Mouse (Mus musculus) MEL (cell line): Measurements from ENCODE around the gene Synpr. TPM values are rescaled to one million over a fixed set of nuclear protein-coding genes. Genes with fewer than 3 reads are reported as not detected.

Experiments used
- DNase-seq: peaks from one replicate; pipeline ENCODE4 v3.0.0; 2011; ENCODE audit warnings: low read depth, low spot score
- H3K27ac ChIP-seq: 2 replicates; pipeline ENCODE4 v1.5.1; 2012; ENCODE audit warnings: low read depth, mild to moderate bottlenecking, control low read depth, low read length, moderate library complexity; ENCODE audit not compliant: control insufficient read depth
- H3K27me3 ChIP-seq, 2 experiments: fragments of 150-350 bp in 1 of 2; sonication (generic) in 1 of 2; 2 replicates each; pipeline ENCODE4 v1.6.1; 2012; ENCODE audit warnings: low read length in 2 of 2, mild to moderate bottlenecking in 2 of 2, improper control_type of control experiment in 1 of 2, moderate library complexity in 1 of 2; ENCODE audit not compliant: insufficient read depth in 2 of 2, control insufficient read depth in 1 of 2
- H3K36me3 ChIP-seq, 2 experiments: 2 replicates each; pipeline ENCODE4 v1.6.1; 2012 to 2014; ENCODE audit warnings: low read length in 2 of 2, improper control_type of control experiment in 1 of 2, inconsistent platforms in 1 of 2, mild to moderate bottlenecking in 1 of 2; ENCODE audit not compliant: insufficient read depth in 2 of 2, control insufficient read depth in 1 of 2
- H3K4me1 ChIP-seq, 2 experiments: fragments of 150-350 bp in 1 of 2; sonication (generic) in 1 of 2; 2 replicates each; pipeline ENCODE4 v1.6.1; 2012; ENCODE audit warnings: low read length in 2 of 2, improper control_type of control experiment in 1 of 2, mild to moderate bottlenecking in 1 of 2; ENCODE audit not compliant: insufficient read depth in 2 of 2, control insufficient read depth in 1 of 2
- H3K4me3 ChIP-seq, 2 experiments: fragments of 150-350 bp in 1 of 2; sonication (generic) in 1 of 2; 2 replicates each; pipeline ENCODE4 v1.5.1; 2012; ENCODE audit warnings: low read depth in 2 of 2, low read length in 2 of 2, mild to moderate bottlenecking in 2 of 2, moderate library complexity in 2 of 2, control low read depth in 1 of 2, improper control_type of control experiment in 1 of 2; ENCODE audit not compliant: control insufficient read depth in 1 of 2, insufficient read depth in 1 of 2
- H3K79me2 ChIP-seq: 2 replicates; pipeline ENCODE4 v1.6.1; 2012; ENCODE audit warnings: mild to moderate bottlenecking, low read length, moderate library complexity; ENCODE audit not compliant: control insufficient read depth, poor library complexity, insufficient read depth
- H3K9ac ChIP-seq: 2 replicates; pipeline ENCODE4 v1.6.1; 2012; ENCODE audit warnings: low read depth, mild to moderate bottlenecking, control low read depth, low read length, moderate library complexity; ENCODE audit not compliant: control insufficient read depth, poor library complexity, severe bottlenecking
- H3K9me3 ChIP-seq: fragments of 150-350 bp; sonication (generic); replicated peaks from 2 replicates; pipeline ENCODE4 v1.6.1; 2012; ENCODE audit warnings: mild to moderate bottlenecking, low read length, improper control_type of control experiment, moderate library complexity; ENCODE audit not compliant: insufficient read depth
- BHLHE40 ChIP-seq: IDR thresholded peaks from 2 replicates; pipeline ENCODE4 v1.6.1; 2012; ENCODE audit warnings: low read depth, mild to moderate bottlenecking, inconsistent platforms, low read length, improper control_type of control experiment, borderline replicate concordance
- CHD1 ChIP-seq: IDR thresholded peaks from 2 replicates; pipeline ENCODE4 v1.6.1; 2012; ENCODE audit warnings: low read depth, mild to moderate bottlenecking, inconsistent platforms, low read length, improper control_type of control experiment
- CTCF ChIP-seq, 3 experiments: IDR thresholded peaks in 2 of 3; conservative IDR thresholded peaks in 1 of 3; 2 replicates each; pipeline ENCODE4 v1.5.1; 2011 to 2012; ENCODE audit warnings: low read length in 3 of 3, low read depth in 2 of 3, mild to moderate bottlenecking in 2 of 3, improper control_type of control experiment in 1 of 3, inconsistent platforms in 1 of 3, mixed read lengths in 1 of 3, moderate library complexity in 1 of 3; ENCODE audit not compliant: control insufficient read depth in 1 of 3, insufficient read depth in 1 of 3, poor library complexity in 1 of 3, severe bottlenecking in 1 of 3
- ELF1 ChIP-seq: IDR thresholded peaks from 2 replicates; pipeline ENCODE4 v1.6.1; 2014; ENCODE audit warnings: low read depth, mild to moderate bottlenecking, inconsistent platforms, low read length, improper control_type of control experiment, moderate library complexity
- EP300 ChIP-seq, 2 experiments: IDR thresholded peaks; 2 replicates each; pipeline ENCODE4 v1.6.1; 2011; ENCODE audit warnings: improper control_type of control experiment in 2 of 2, low read length in 2 of 2, low read depth in 1 of 2, mild to moderate bottlenecking in 1 of 2
- ETS1 ChIP-seq: IDR thresholded peaks from 2 replicates; pipeline ENCODE4 v1.6.1; 2012; ENCODE audit warnings: low read depth, mild to moderate bottlenecking, inconsistent platforms, low read length, improper control_type of control experiment, moderate library complexity
- GABPA ChIP-seq: IDR thresholded peaks from 2 replicates; pipeline ENCODE4 v1.6.1; 2012; ENCODE audit warnings: low read depth, mild to moderate bottlenecking, inconsistent platforms, low read length, improper control_type of control experiment, moderate library complexity
- GATA1 ChIP-seq: IDR thresholded peaks from 2 replicates; pipeline ENCODE4 v1.6.1; 2011; ENCODE audit warnings: low read depth, low read length, improper control_type of control experiment
- HCFC1 ChIP-seq: IDR thresholded peaks from 2 replicates; pipeline ENCODE4 v1.6.1; 2012; ENCODE audit warnings: low read depth, mild to moderate bottlenecking, inconsistent platforms, low read length, improper control_type of control experiment, moderate library complexity
- JUND ChIP-seq: IDR thresholded peaks from 2 replicates; pipeline ENCODE4 v1.6.1; 2011; ENCODE audit warnings: low read depth, mild to moderate bottlenecking, improper control_type of control experiment, low read length
- KAT2A ChIP-seq: conservative IDR thresholded peaks from 2 replicates; pipeline ENCODE4 v1.6.1; 2012; ENCODE audit warnings: low read depth, low read length, improper control_type of control experiment, inconsistent platforms
- MAFK ChIP-seq: IDR thresholded peaks from 2 replicates; pipeline ENCODE4 v1.6.1; 2011; ENCODE audit warnings: low read depth, mild to moderate bottlenecking, low read length, improper control_type of control experiment, borderline replicate concordance
- MAX ChIP-seq: IDR thresholded peaks from 2 replicates; pipeline ENCODE4 v1.6.1; 2011; ENCODE audit warnings: low read length, improper control_type of control experiment
- MAZ ChIP-seq: IDR thresholded peaks from 2 replicates; pipeline ENCODE4 v1.6.1; 2012; ENCODE audit warnings: low read depth, mild to moderate bottlenecking, inconsistent platforms, low read length, improper control_type of control experiment
- MEF2A ChIP-seq: IDR thresholded peaks from 2 replicates; pipeline ENCODE4 v1.6.1; 2014; ENCODE audit warnings: low read depth, mild to moderate bottlenecking, inconsistent platforms, low read length, improper control_type of control experiment; ENCODE audit not compliant: poor library complexity, insufficient replicate concordance, severe bottlenecking; ENCODE audit errors: extremely low read depth
- MYB ChIP-seq: IDR thresholded peaks from 2 replicates; pipeline ENCODE4 v1.6.1; 2011; ENCODE audit warnings: mild to moderate bottlenecking, low read depth, low read length, improper control_type of control experiment
- MYC ChIP-seq: IDR thresholded peaks from 2 replicates; pipeline ENCODE4 v1.6.1; 2011; ENCODE audit warnings: low read depth, mild to moderate bottlenecking, low read length, improper control_type of control experiment, moderate library complexity
- POLR2AphosphoS2 ChIP-seq: IDR thresholded peaks from 2 replicates; pipeline ENCODE4 v1.6.1; 2011; ENCODE audit warnings: low read length, improper control_type of control experiment
- POLR2AphosphoS5 ChIP-seq: IDR thresholded peaks from 2 replicates; pipeline ENCODE4 v1.6.1; 2012; ENCODE audit warnings: low read depth, borderline replicate concordance, mild to moderate bottlenecking, inconsistent platforms, low read length, moderate library complexity, mixed read lengths
- RAD21 ChIP-seq: IDR thresholded peaks from 2 replicates; pipeline ENCODE4 v1.6.1; 2011; ENCODE audit warnings: mild to moderate bottlenecking, low read depth, low read length, improper control_type of control experiment
- RCOR1 ChIP-seq: IDR thresholded peaks from 2 replicates; pipeline ENCODE4 v1.6.1; 2012; ENCODE audit warnings: low read depth, mild to moderate bottlenecking, inconsistent platforms, low read length, improper control_type of control experiment
- SIN3A ChIP-seq: IDR thresholded peaks from 2 replicates; pipeline ENCODE4 v1.6.1; 2012; ENCODE audit warnings: low read length, improper control_type of control experiment, inconsistent platforms
- SMC3 ChIP-seq: IDR thresholded peaks from 2 replicates; pipeline ENCODE4 v1.6.1; 2011; ENCODE audit warnings: low read depth, low read length, improper control_type of control experiment
- TBP ChIP-seq: IDR thresholded peaks from 2 replicates; pipeline ENCODE4 v1.8.0; 2011; ENCODE audit warnings: low read depth, low read length, improper control_type of control experiment
- TCF12 ChIP-seq: IDR thresholded peaks from 2 replicates; pipeline ENCODE4 v1.6.1; 2014; ENCODE audit warnings: low read depth, mild to moderate bottlenecking, inconsistent platforms, low read length, improper control_type of control experiment, moderate library complexity
- UBTF ChIP-seq: IDR thresholded peaks from 2 replicates; pipeline ENCODE4 v1.6.1; 2012; ENCODE audit warnings: low read depth, mild to moderate bottlenecking, inconsistent platforms, low read length, improper control_type of control experiment, moderate library complexity, borderline replicate concordance; ENCODE audit not compliant: insufficient read depth
- ZC3H11A ChIP-seq: IDR thresholded peaks from 2 replicates; pipeline ENCODE4 v1.6.1; 2012; ENCODE audit warnings: low read depth, mild to moderate bottlenecking, inconsistent platforms, low read length, improper control_type of control experiment
- ZKSCAN1 ChIP-seq: IDR thresholded peaks from 2 replicates; pipeline ENCODE4 v1.6.1; 2012; ENCODE audit warnings: low read depth, mild to moderate bottlenecking, inconsistent platforms, low read length, improper control_type of control experiment, moderate library complexity
- ZNF384 ChIP-seq: IDR thresholded peaks from 2 replicates; pipeline ENCODE4 v1.6.1; 2012; ENCODE audit warnings: low read depth, mild to moderate bottlenecking, inconsistent platforms, low read length, improper control_type of control experiment
- polyA plus RNA-seq, 2 experiments: library from polyadenylated mRNA; stranded (reverse) in 1 of 2; unstranded in 1 of 2; fragments of >175 nt in 1 of 2; fragments of >200 nt in 1 of 2; gene quantifications; 2 replicates each; pipeline versions ENCODE4 v1.2.1 to v1.2.4; 2012; ENCODE audit warnings: low replicate concordance in 2 of 2, low read depth in 1 of 2; ENCODE audit not compliant: insufficient read length in 2 of 2, insufficient read depth in 1 of 2, missing spikeins in 1 of 2
- total RNA-seq: library from RNA; depleted of rRNA; stranded (reverse); fragments of 300-350 nt; gene quantifications from 2 replicates; pipeline ENCODE4 v1.2.3, GENCODE M21; 2012

The Synpr gene
- total and polyA plus RNA-seq, 3 experiments, result not detected

DNA sequence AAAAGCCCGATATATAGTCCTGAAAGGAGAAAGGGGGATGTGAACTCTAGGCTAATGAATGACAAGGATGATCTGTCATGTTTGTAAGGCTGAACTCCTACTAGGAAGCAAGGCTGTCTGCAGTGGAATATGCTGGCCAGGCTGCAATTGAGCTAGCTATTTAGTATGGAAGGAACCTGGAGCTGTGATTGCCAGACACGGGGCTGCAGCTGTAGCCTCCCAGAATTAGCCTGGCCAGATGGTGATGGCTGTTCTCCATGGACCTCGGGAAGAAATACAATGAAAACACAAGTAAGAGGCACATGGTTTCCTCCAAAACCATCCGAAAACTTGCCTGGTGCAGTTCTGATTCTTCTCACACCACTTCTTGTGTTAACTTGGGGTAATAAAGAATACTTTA lies 51.6 kb downstream of the Synpr start:
- Histone ChIP-seq H3K4me3 (no peak overlapping the region), H3K36me3 (no peaks in the 10 kb centered on the region), H3K27ac (no peak overlapping the region), H3K27me3 (no peaks in the 10 kb centered on the region), H3K9me3 (no peaks in the 10 kb centered on the region), H3K9ac (no peak overlapping the region), H3K4me1 (no peaks in the 10 kb centered on the region), H3K79me2 (no peaks in the 10 kb centered on the region)
- no peak for TF ChIP-seq MYC
- TF ChIP-seq GATA1, result no peak
- TF ChIP-seq RAD21, result no peak
- no peak for TF ChIP-seq CHD1
- TF ChIP-seq MYB, result no peak
- no peak for TF ChIP-seq UBTF
- no peak for TF ChIP-seq GABPA
- TF ChIP-seq ZNF384, result no peak
- no peak for TF ChIP-seq SIN3A
- TF ChIP-seq ZKSCAN1, result no peak
- no peak for TF ChIP-seq SMC3
- TF ChIP-seq POLR2AphosphoS5, result no peak
- no peak for TF ChIP-seq CTCF (IDR thresholded peaks at IDR 0.05 in 2 of 3, conservative IDR thresholded peaks at IDR 0.05 in 1 of 3; ENCODE audit: control insufficient read depth in 1 of 3, insufficient read depth in 1 of 3, low read depth in 2 of 3, low read length in 3 of 3, poor library complexity in 1 of 3, severe bottlenecking in 1 of 3)
- no peak for TF ChIP-seq MEF2A
- no peak for TF ChIP-seq HCFC1
- DNase-seq, result no peak

DNA sequence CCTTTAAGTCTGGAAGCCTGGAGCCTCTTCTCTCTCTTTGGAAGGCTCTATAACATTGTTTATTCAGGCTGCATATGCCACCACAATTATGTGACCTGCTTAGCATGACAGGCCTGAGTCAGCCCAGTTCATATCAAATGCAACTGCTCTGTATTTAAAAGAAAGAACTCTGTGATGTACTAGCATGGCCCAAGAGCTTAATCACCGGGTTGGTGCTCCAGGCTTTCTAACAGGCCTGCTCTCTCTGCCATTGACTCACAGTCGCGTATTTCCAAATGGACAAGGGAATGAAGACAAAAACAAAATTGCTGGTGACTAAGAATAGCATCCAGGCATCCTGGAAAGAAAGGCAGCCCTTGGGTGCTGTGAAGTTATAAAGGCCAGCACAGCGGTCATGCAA lies 56.1 kb downstream of the Synpr start:
- Histone ChIP-seq H3K27ac (no peak overlapping the region), H3K9ac (no peak overlapping the region), H3K4me3 (no peak overlapping the region), H3K79me2 (no peaks in the 10 kb centered on the region)
- no peak for TF ChIP-seq TBP
- TF ChIP-seq GABPA, result no peak
- TF ChIP-seq HCFC1, result no peak
- no peak for TF ChIP-seq CTCF (IDR thresholded peaks at IDR 0.05 in 2 of 3, conservative IDR thresholded peaks at IDR 0.05 in 1 of 3; ENCODE audit: control insufficient read depth in 1 of 3, insufficient read depth in 1 of 3, low read depth in 2 of 3, low read length in 3 of 3, poor library complexity in 1 of 3, severe bottlenecking in 1 of 3)
- no peak for TF ChIP-seq KAT2A
- no peak for TF ChIP-seq JUND
- TF ChIP-seq CHD1, result no peak
- TF ChIP-seq POLR2AphosphoS2, result no peak
- TF ChIP-seq MAFK, result no peak
- TF ChIP-seq ELF1, result no peak
- TF ChIP-seq BHLHE40, result no peak
- TF ChIP-seq MEF2A, result no peak
- no peak for TF ChIP-seq RCOR1
- no peak for TF ChIP-seq RAD21
- no peak for TF ChIP-seq ETS1
- TF ChIP-seq EP300 (IDR thresholded peaks at IDR 0.05; ENCODE audit: low read depth in 1 of 2, low read length in 2 of 2), result no peak
- no peak for TF ChIP-seq ZC3H11A
- TF ChIP-seq TCF12, result no peak
- no peak for TF ChIP-seq MAZ
- no peak for TF ChIP-seq MAX
- TF ChIP-seq, all 39 proteins: peak for 0
- Histone ChIP-seq H3K27me3 (no peaks in the 10 kb centered on the region), H3K9me3 (no peaks in the 10 kb centered on the region), H3K4me1 (no peaks in the 10 kb centered on the region), H3K36me3 (no peaks in the 10 kb centered on the region)
- no peak for DNase-seq
